Mouse (Mus musculus) Patski (cell line): ENCODE measurements at regions not wholly inside any gene's neighbourhood (a gene's known extent, or its start where the extent isn't known, plus 50 kb on each side); places are given as distances from the start of the nearest gene placed in this dataset.

Source experiments
- ATAC-seq: fragments of 100-300 bp; one replicate; pipeline ENCODE4 v1.8.0; 2021
- CTCF ChIA-PET: fragments of 350-600 bp; sonication (Branson Sonifier 250); formaldehyde crosslinking; loops from one replicate; lab custom pipeline; 2022; ENCODE audit warnings: inconsistent platforms; lab: Charles Lee
- POLR2A ChIA-PET: fragments of 350-600 bp; sonication (Branson Sonifier 250); formaldehyde crosslinking; loops from one replicate; lab custom pipeline; 2022; ENCODE audit warnings: antibody characterized with exemption, inconsistent platforms; lab: Charles Lee
- DNase-seq: peaks from one replicate; pipeline ENCODE4 v3.0.0-alpha.2; 2011; ENCODE audit warnings: low read depth, low spot score
- H3K27me3 ChIP-seq: fragments of 371-371 bp; one replicate; pipeline ENCODE4 v1.5.1; 2021
- CTCF ChIP-seq: fragments of 100-300 bp; IDR thresholded peaks from one replicate; pipeline ENCODE4 v1.5.1; 2021
- in situ Hi-C: fragments of 300-500 bp; cut with MboI; formaldehyde crosslinking; loops from 3 replicates; pipeline ENCODE4 v1.11.1; 2018; ENCODE audit warnings: low pct_unique_long_range_greater_than_20kb, mixed read lengths

DNA sequence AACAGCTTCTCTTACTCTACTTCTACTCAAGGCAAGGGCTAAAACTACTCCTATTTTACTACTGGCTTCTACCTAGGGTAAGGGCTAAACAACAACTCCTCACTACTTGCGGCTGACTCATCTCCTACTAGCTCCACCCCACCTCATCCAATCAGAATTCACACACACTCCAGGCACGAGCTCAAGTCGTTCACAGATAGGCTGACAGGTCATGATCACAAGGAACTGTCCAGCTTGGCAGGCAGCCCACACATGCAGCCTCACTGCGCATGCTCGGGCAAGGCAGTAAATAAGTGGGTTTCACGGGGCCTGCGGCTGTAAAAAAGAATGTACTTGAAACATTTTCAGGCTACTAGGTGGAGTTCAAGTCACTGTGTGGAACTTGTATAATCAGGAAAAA is 197.6 kb downstream of the Ccdc50 start:
- in situ Hi-C loops: no loop called here
- CTCF ChIA-PET: no interaction called here
- ATAC-seq (no peak), DNase-seq (no peak)
- peaks cover 12% of the 10 kb centered on the region for H3K27me3 ChIP-seq
- POLR2A ChIA-PET: no interaction called here
- TF ChIP-seq CTCF: no peak

- DNase-seq (no peak), ATAC-seq (no peak)
- H3K27me3 ChIP-seq: no peaks in the 10 kb centered on the region
- in situ Hi-C loops: no loop called here
- CTCF ChIA-PET: no interaction called here
- no peak for TF ChIP-seq CTCF
- POLR2A ChIA-PET: no interaction called here
Observed at GRCm38 (mm10) chr16:27609366-27609765, 220.7 kb downstream of the Ccdc50 start.

DNA sequence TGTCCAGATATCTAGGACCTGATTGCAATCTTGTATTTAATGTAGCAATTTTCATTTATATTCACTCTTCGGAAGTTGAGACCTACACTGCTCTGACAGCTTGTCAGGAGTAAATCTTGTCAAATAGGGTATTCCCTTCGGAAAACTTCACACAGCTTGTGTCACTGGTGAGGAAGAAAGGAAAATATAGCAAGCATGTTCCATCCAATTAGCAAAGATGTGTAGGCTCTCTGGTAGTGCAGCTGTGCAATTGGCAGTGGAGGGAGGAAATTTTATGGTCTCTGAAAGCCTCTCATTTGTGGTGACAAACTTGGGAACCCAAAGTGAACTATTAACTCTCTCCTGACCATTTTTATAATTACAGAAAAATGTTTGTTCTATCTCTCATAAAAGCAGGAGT is 252.6 kb downstream of the Ccdc50 start:
- ATAC-seq: no peak
- in situ Hi-C loops: no loop called here

GRCm38 (mm10) chr16:27678275-27678674 is 289.6 kb downstream of the Ccdc50 start:
- H3K27me3 ChIP-seq: peaks cover 2% of the 10 kb centered on the region
- in situ Hi-C loops: no loop called here
- no peak for TF ChIP-seq CTCF
- ChIA-PET POLR2A (no interaction called here), CTCF (no interaction called here)
- DNase-seq (no peak), ATAC-seq (no peak)

More for the DNA sequence above, 252.6 kb downstream of the Ccdc50 start:
- no peak for DNase-seq
- ChIA-PET CTCF (interaction anchor here (0.7 kb wide), 1 partner anchor 11 kb away, joined by 3 read pairs; no protein-coding TSS in a partner anchor), POLR2A (no interaction called here)
- TF ChIP-seq CTCF: no peak
- peaks cover 14% of the 10 kb centered on the region for H3K27me3 ChIP-seq

GRCm38 (mm10) chr16:27682926-27683325 is 294.3 kb downstream of the Ccdc50 start:
- in situ Hi-C loops: no loop called here
- ATAC-seq: no peak
- DNase-seq: no peak

DNA sequence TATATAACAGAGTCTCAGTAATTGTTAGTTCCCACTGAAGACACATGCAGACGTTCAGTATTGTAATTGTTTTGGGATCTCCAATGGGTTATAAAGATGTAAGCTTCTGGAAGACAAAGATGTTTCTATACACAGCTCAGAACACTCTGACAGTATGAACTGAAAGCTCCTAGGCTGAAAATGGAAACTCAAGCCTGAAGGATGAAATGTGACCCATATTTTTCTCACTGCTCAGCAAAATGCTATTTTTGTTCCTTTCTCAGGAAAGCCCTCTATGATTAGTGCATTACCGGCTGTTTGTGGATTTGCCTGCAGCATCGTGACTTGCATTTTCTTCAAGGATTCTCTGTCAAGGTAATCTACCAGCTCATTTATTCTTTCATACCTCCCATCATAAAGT is 295.2 kb downstream of the Ccdc50 start:
- in situ Hi-C loops: no loop called here
- no peak for TF ChIP-seq CTCF
- DNase-seq (no peak), ATAC-seq (no peak)
- no peaks in the 10 kb centered on the region for H3K27me3 ChIP-seq
- ChIA-PET CTCF (no interaction called here), POLR2A (no interaction called here)

More at GRCm38 (mm10) chr16:27682926-27683325, 294.3 kb downstream of the Ccdc50 start:
- POLR2A ChIA-PET: no interaction called here
- CTCF ChIA-PET: no interaction called here
- no peak for TF ChIP-seq CTCF
- no peaks in the 10 kb centered on the region for H3K27me3 ChIP-seq

GRCm38 (mm10) chr16:27709946-27710345 is 321.3 kb downstream of the Ccdc50 start:
- H3K27me3 ChIP-seq: peaks cover 6% of the 10 kb centered on the region
- CTCF ChIA-PET: no interaction called here
- DNase-seq (no peak), ATAC-seq (no peak)
- in situ Hi-C loops: no loop called here
- POLR2A ChIA-PET: no interaction called here
- no peak for TF ChIP-seq CTCF

- in situ Hi-C loops: no loop called here
- CTCF ChIA-PET: no interaction called here
- DNase-seq: no peak
- no peaks in the 10 kb centered on the region for H3K27me3 ChIP-seq
- no peak for ATAC-seq
- POLR2A ChIA-PET: no interaction called here
- TF ChIP-seq CTCF: no peak
Observed at GRCm38 (mm10) chr16:27723445-27723844, 334.8 kb downstream of the Ccdc50 start.
